Mouse (Mus musculus) lung, postnatal 0 days (tissue): Measurements from ENCODE around the gene Teddm2.

ENCODE experiments used
- CTCF ChIP-seq: IDR thresholded peaks from 2 replicates; pipeline ENCODE4 v1.5.1; 2016; ENCODE audit warnings: antibody characterized with exemption, mild to moderate bottlenecking
- EP300 ChIP-seq: IDR thresholded peaks from 2 replicates; pipeline ENCODE4 v1.6.1; 2016; ENCODE audit warnings: antibody characterized with exemption, mild to moderate bottlenecking, control low read depth

DNA sequence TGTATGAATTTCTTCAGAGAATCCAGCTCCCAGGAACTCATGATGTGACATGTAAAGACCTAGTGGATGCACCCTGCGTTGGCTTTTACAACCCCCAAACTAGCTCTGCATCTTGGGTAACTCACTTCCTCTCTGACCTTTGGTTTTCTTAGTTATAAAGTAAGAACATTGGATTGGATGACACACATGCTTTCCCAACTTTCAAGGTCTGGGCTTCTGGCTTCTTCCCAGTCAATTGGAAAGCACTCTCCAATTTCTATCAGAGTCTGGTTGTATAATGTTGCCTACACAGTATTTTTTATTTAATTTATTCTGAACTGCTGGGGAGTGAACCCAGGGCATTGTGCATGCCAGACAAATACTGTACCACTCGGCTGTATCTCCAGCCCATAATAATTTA lies 30.4 kb upstream of the Teddm2 start:
- TF ChIP-seq CTCF (no peak), EP300 (no peak)
